Mouse (Mus musculus) hindbrain, embryonic 12.5 days (tissue): ENCODE data around the gene Arg2. TPM values are rescaled to one million over a fixed set of nuclear protein-coding genes. Genes with fewer than 3 reads are reported as not detected.

ENCODE experiments used
- polyA plus RNA-seq: library from polyadenylated mRNA; unstranded; fragments of >200 nt; fragmentation: Nextera tagmentation; extraction: Ambion mirVana; gene quantifications from 2 replicates; pipeline ENCODE4 v1.2.1, GENCODE M21; 2016

Gene Arg2
- polyA plus RNA-seq, 1 experiment from 2014 or later = 16.4 TPM

Other genes with a start within 250 kb of the Arg2 start
- gene Plek2, start 223.8 kb upstream of the Arg2 start, polyA plus RNA-seq = 2.5 and 2.6 TPM in 2 replicates
- gene Tmem229b, start 123.2 kb upstream of the Arg2 start, polyA plus RNA-seq = 23.6 and 27.5 TPM in 2 replicates
- gene Plekhh1, start 101.6 kb upstream of the Arg2 start, polyA plus RNA-seq = 4.9 and 5.7 TPM in 2 replicates
- gene Pigh, start 41.1 kb upstream of the Arg2 start, polyA plus RNA-seq = 27.1 and 28.3 TPM in 2 replicates
- 126 and 131 TPM in 2 replicates for gene Vti1b, start 41.9 kb downstream of the Arg2 start, polyA plus RNA-seq
- gene Rdh11, start 61.5 kb downstream of the Arg2 start, polyA plus RNA-seq = 28.2 and 28.9 TPM in 2 replicates
- 1.1 and 1.5 TPM in 2 replicates for gene Rdh12, start 78.1 kb downstream of the Arg2 start, polyA plus RNA-seq
- 15.0 and 15.8 TPM in 2 replicates for gene Zfyve26, start 165.5 kb downstream of the Arg2 start, polyA plus RNA-seq
- 4.3 and 5.2 TPM in 2 replicates for gene Rad51b, start 166.5 kb downstream of the Arg2 start, polyA plus RNA-seq